Mouse (Mus musculus) retina, embryonic 14.5 days (tissue): Measurements from ENCODE around the gene Lrp1.

Source experiments
- DNase-seq: peaks from one replicate; pipeline ENCODE4 v3.0.0-alpha.2; 2015; ENCODE audit warnings: low spot score

Gene Lrp1

GRCm38 (mm10) chr10:127615591-127615990 lies 5.4 kb downstream of the Lrp1 start:
- no peak for DNase-seq

GRCm38 (mm10) chr10:127615034-127615374 lies 5.9 kb downstream of the Lrp1 start:
- no peak for DNase-seq

GRCm38 (mm10) chr10:127614236-127615033 lies 6.5 kb downstream of the Lrp1 start:
- no peak for DNase-seq

- no peak for DNase-seq
Measured at GRCm38 (mm10) chr10:127612079-127612775, 8.7 kb downstream of the Lrp1 start.

GRCm38 (mm10) chr10:127610066-127610415 lies 10.9 kb downstream of the Lrp1 start:
- no peak for DNase-seq

- no peak for DNase-seq
Measured at GRCm38 (mm10) chr10:127609415-127610065, 11.4 kb downstream of the Lrp1 start.

GRCm38 (mm10) chr10:127607059-127607458 lies 13.9 kb downstream of the Lrp1 start:
- no peak for DNase-seq

- no peak for DNase-seq
Measured at GRCm38 (mm10) chr10:127605756-127606155, 15.2 kb downstream of the Lrp1 start.

- no peak for DNase-seq
Measured at GRCm38 (mm10) chr10:127605251-127605547, 15.7 kb downstream of the Lrp1 start.

GRCm38 (mm10) chr10:127604465-127605250 lies 16.3 kb downstream of the Lrp1 start:
- DNase-seq = no peak

- DNase-seq = no peak
Measured at GRCm38 (mm10) chr10:127603437-127604371, 17.2 kb downstream of the Lrp1 start.

- no peak for DNase-seq
Measured at GRCm38 (mm10) chr10:127602194-127602593, 18.8 kb downstream of the Lrp1 start.

GRCm38 (mm10) chr10:127599779-127600541 lies 21.0 kb downstream of the Lrp1 start:
- DNase-seq = no peak

- no peak for DNase-seq
Measured at GRCm38 (mm10) chr10:127599252-127599651, 21.7 kb downstream of the Lrp1 start.

GRCm38 (mm10) chr10:127598607-127599006 lies 22.3 kb downstream of the Lrp1 start:
- DNase-seq = no peak

GRCm38 (mm10) chr10:127597311-127597901 lies 23.5 kb downstream of the Lrp1 start:
- no peak for DNase-seq

- no peak for DNase-seq
Measured at GRCm38 (mm10) chr10:127596321-127596941, 24.5 kb downstream of the Lrp1 start.

- no peak for DNase-seq
Measured at GRCm38 (mm10) chr10:127594930-127595715, 25.8 kb downstream of the Lrp1 start.

GRCm38 (mm10) chr10:127594405-127594804 lies 26.5 kb downstream of the Lrp1 start:
- DNase-seq = no peak
